Mouse (Mus musculus) embryonic fibroblast, embryonic 13.5 days (primary cell): ENCODE data around the gene Arpc2. TPM values are rescaled to one million over a fixed set of nuclear protein-coding genes. Genes with fewer than 3 reads are reported as not detected.

Experiments
- H3K27ac ChIP-seq: 2 replicates; pipeline ENCODE4 v1.5.1; 2012; ENCODE audit warnings: low read length, control low read depth, inconsistent platforms; ENCODE audit not compliant: insufficient read depth
- H3K4me1 ChIP-seq: 2 replicates; pipeline ENCODE4 v1.6.1; 2011; ENCODE audit warnings: low read length; ENCODE audit not compliant: control insufficient read depth, insufficient read depth
- H3K4me3 ChIP-seq: 2 replicates; pipeline ENCODE4 v1.5.1; 2011; ENCODE audit warnings: mild to moderate bottlenecking, control low read depth, low read length; ENCODE audit not compliant: insufficient read depth
- CTCF ChIP-seq: IDR thresholded peaks from 2 replicates; pipeline ENCODE4 v1.5.1; 2011; ENCODE audit warnings: mild to moderate bottlenecking, control low read depth, low read length, moderate library complexity, borderline replicate concordance; ENCODE audit not compliant: insufficient read depth
- POLR2A ChIP-seq: IDR thresholded peaks from 2 replicates; pipeline ENCODE4 v1.6.1; 2011; ENCODE audit warnings: low read depth, mild to moderate bottlenecking, control low read depth, low read length, moderate library complexity
- polyA plus RNA-seq: library from polyadenylated mRNA; stranded (reverse); fragments of >200 nt; gene quantifications from 2 replicates; pipeline ENCODE4 v1.2.4, GENCODE M21; 2011; ENCODE audit warnings: low read depth; ENCODE audit not compliant: missing spikeins, insufficient read length

Gene Arpc2
- polyA plus RNA-seq, 1 experiment = 446 TPM

DNA sequence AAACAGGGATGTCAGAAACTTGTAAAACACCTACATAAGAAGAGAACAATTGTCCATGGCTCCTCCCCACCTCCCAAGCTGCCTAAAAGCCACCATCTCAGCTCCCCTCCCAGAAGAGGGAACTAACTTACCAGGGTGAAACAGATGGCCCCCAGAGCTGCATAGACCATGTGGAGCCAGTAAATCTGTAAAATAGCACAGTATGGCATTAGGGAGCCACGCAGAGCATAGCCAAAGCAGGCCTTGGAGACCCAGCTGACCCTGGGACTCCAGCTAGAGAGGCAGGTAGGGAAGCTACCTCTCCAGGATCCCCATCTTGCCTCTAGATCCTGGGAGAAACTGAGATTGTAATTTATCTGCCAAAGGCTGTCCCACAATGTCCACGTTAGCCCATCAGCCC, 53.9 kb downstream of the Arpc2 start:
- Histone ChIP-seq H3K4me1 (peaks cover 4% of the 10 kb centered on the region; the same call in 1 of the 2 replicates), H3K4me3 (no peak overlapping the region), H3K27ac (no peak overlapping the region)
- TF ChIP-seq CTCF (no peak), POLR2A (no peak)

DNA sequence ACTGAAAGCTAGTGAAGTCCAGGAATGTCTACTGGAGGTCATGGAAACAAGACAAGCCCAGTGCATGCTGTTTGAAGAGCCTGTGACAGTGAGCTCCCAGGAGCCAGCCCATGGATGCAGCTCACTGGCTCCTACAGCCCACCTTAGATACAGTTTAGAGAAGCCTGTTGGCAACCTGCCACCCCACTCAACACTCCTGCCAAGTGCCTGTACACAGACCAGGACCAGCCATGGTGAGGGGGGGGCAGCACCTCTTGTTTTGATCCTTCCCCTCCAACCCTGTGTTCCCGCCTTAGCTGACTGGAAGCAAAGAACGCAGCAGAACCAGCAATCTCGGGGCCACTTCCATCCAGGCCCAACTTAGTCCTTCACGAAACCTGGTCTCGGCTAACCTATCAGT, 54.3 kb downstream of the Arpc2 start:
- peaks cover 8% of the 10 kb centered on the region; the same call in 1 of the 2 replicates for H3K4me1 ChIP-seq
- H3K4me3 ChIP-seq = no peak overlapping the region
- TF ChIP-seq POLR2A (no peak), CTCF (no peak)
- H3K27ac ChIP-seq = no peak overlapping the region

DNA sequence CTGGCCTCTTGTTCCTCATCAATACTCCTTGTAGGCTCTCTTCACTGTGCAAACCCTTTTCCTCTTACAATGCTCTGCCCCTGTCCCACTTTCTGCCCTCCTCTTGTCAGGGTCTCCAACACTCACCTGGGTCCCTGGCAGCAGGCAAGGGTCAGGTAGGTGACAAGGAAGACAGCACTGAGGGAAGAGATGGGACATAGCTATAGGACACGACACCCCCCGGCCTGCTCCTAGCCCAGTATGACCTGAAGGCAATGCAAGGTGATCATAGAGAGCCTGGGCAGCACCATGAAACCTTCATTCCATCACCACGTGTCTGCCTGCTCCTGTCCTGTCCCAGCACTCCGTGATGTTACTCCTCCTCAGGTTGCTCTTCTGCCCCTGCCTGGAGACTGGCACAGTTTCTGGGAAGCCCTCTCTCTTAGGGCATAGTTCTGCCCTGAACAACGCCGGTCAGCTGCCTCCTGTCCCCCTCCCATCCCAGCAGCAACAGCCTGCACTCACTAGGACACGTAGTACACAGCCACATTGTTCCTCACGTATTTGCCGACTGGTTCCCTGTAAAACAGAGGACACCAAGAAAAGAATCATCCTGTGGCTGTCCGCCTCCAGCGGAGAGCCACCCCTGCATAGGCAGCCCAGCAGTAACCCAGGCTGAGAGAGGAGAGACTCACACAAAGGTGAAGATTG, 56.6 kb downstream of the Arpc2 start:
- H3K27ac ChIP-seq = no peak overlapping the region
- no peak for TF ChIP-seq CTCF
- no peak for TF ChIP-seq POLR2A
- peaks cover 21% of the 10 kb centered on the region for H3K4me1 ChIP-seq
- no peak overlapping the region for H3K4me3 ChIP-seq

DNA sequence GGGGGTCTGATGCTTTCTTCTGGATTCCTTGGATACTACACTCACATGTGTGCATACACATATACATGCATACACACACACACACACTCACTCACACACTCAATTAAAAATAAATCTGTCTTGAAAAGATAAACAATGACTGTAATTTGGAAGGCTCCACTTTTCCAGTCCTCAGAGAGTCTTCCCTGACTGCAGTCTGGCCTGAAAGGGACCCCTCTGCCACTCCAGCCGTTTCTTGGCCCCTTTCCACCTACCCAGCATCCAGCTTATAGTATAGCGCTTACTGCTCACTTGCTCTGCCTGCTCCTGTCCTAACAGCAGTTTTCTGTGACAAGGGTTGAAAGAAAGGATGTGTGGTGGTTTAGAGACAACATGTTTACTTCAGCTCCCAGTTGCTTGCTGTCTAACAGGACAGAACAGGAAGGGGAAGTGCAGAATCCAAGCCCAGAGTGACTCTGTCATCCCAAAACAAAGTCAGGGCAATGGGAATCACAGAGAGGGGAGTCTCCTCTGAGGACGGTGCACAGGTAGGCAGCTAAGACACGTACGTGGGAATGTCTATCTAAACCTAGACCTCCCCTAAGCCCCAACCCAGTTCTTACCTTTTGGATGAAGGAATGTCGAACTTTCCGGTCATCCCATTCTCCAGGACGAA, 57.5 kb downstream of the Arpc2 start:
- Histone ChIP-seq H3K4me1 (peaks cover 28% of the 10 kb centered on the region), H3K4me3 (no peak overlapping the region), H3K27ac (no peak overlapping the region)
- no peak for TF ChIP-seq POLR2A
- TF ChIP-seq CTCF = no peak

DNA sequence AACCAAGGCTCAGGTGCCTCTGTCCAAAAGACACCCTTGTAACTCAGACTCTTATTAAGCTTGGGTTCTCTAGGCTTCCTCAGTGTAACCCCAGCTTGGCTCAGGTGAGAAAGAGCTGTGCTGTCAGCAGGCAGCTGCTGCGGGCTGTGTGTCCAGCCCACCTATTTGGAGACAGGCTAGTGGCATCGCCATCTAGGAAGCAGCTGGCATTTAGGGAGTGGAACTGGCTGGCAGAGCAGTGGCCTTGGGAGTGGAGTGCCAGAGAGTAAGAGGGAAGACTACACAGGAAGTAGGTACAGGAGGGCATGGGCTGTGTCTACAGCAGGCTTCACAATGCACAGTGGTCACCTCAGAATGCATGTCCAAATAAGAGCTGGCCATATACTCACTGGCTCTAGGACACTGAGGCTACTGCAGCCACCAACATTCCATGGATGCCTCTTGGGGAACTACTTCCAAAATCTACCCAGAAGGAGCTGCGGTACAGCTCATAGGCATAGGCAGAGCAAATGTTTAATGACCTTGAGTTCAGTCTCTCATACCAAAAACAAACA, 58.3 kb downstream of the Arpc2 start:
- Histone ChIP-seq H3K27ac (no peak overlapping the region), H3K4me1 (peaks cover 32% of the 10 kb centered on the region), H3K4me3 (no peak overlapping the region)
- TF ChIP-seq POLR2A = no peak
- TF ChIP-seq CTCF = no peak

DNA sequence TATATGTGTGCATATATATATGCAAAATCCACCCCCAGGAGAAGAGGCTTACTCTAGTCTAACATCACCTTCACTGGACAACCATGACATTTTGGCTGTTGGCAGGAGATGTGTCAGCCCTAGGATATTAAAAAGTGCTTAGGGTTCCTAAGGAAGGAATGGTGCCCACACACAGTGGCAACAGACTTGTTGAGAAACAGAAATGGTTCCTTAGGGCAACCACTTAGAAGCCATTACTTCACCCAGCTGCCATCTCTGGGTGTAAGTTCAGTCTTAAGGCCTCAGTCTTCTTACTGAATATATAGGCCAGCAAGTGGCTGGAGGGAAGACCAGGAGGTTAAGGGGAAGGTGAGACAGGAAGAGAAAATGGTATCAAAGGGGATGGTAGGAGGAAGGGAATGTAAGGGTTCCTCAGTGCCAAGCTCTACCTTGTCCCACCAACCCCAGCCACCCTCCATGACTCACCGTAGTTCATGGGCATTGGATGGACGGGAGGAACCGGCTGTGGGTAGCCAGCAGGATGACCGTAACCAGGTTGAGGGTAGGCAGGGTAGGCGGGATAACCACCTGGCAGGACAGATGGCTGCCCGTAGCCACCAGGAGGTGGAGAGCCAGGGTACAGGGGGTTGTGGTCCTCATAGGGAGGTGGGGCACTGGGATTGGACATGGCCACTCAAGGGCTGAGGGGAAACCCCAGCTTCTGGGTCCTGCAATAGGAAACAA, 59.0 kb downstream of the Arpc2 start:
- TF ChIP-seq CTCF = no peak
- no peak for TF ChIP-seq POLR2A
- Histone ChIP-seq H3K27ac (peak overlapping the region; percentile 91), H3K4me3 (no peak overlapping the region), H3K4me1 (peaks cover 35% of the 10 kb centered on the region)

DNA sequence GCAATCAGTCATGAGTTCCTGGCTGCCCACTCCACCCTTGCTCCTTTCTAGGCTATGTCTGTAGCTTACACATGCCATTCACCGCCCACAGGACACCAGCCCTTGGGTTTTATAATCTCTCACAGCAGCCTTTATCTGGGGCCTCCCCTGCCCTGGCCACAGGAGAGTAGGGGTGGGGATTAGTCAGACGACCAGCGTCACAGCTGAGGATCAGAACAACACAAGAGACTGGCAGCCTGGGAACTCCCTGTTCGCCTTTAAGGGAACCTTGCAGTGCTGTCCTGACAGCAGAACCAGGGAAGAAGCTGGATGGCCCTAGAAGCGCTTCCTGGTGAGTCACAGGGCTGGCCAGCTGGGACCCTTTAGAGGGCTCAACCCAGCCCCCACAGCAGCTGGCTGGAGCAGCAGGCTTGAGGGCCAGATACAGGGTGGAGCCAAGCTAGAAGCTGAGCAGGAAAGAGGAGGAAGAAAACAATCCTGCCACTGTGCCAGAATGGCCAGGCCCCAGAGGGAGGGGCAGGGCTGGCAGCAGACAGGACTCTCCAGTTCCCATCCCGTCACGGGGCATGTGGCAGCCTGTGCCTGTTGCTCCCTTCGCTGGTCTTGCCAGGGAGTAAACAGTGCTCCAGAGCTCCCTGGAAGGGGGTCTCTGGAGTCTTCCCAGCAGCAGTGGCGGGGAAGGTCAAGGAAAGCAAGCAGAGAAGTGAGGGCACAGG, 59.7 kb downstream of the Arpc2 start:
- H3K4me1 ChIP-seq = peaks cover 36% of the 10 kb centered on the region
- H3K4me3 ChIP-seq = no peak overlapping the region

DNA sequence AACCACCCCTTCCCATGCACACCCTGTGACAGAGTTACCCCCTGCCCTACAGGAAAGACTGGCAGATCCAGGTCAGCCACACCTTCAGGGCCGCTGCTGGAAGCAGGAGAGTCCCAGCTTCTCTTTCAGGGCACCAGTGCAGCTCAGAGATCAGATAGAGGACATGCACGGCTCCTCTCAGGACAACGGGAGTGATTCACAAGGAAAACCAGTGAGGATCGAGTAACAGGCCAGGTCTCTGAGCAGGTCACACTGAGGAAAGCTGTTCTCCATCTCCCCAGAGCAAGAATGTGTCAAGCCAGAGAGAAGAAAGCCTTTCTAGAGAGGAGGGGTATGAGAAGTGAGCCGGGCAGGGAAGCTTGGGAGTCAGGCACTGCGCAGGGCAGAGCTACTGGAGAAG, 60.6 kb downstream of the Arpc2 start:
- Histone ChIP-seq H3K4me3 (no peak overlapping the region), H3K4me1 (peaks cover 39% of the 10 kb centered on the region), H3K27ac (peak overlapping the region; percentile 91)
- TF ChIP-seq CTCF = no peak
- no peak for TF ChIP-seq POLR2A

More for the DNA sequence above, 59.7 kb downstream of the Arpc2 start:
- peak overlapping the region; percentile 91 for H3K27ac ChIP-seq
- TF ChIP-seq POLR2A = peak; percentile 67
- no peak for TF ChIP-seq CTCF

DNA sequence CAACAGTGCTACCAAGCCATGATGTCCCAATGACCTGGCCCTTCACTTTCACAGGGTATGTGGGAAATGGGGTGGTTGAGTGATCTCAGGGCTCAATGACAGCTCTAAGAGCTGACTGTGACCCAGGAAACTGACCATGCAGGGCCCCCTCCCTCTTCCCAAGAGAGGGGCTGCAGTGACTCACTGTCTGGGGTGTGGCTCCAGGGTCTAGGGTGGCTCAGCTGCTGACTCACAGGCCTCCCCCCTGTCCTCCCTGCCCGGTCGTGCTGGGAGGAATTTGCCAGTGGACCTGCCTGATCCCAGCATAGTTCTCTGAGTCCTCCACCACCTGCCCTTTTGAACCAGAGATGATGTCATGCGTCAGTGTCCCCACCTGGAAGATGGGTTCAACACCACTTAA, 61.4 kb downstream of the Arpc2 start:
- Histone ChIP-seq H3K27ac (peak overlapping the region; percentile 91), H3K4me1 (peaks cover 45% of the 10 kb centered on the region), H3K4me3 (no peak overlapping the region)
- no peak for TF ChIP-seq POLR2A
- no peak for TF ChIP-seq CTCF
